Mouse (Mus musculus): ENCODE results near the gene Pprc1. TPM values are rescaled to one million over a fixed set of nuclear protein-coding genes. Genes with fewer than 3 reads are reported as not detected.

Gene Pprc1
- polyA plus RNA-seq, 1 experiment from 2014 or later, result 13.7 TPM

GRCm38 (mm10) chr19:46104187-46104557 is 59.5 kb downstream of the Pprc1 start:
- H3K27me3 ChIP-seq (ENCODE audit: control insufficient read depth, insufficient read depth, low read depth, low read length), result no peaks in the 10 kb centered on the region
- H3K36me3 ChIP-seq (ENCODE audit: control insufficient read depth, insufficient read depth), result no peaks in the 10 kb centered on the region
- 60% methylated on average over 2 of the region's 2 CpGs for WGBS (ENCODE audit: insufficient replicate concordance)
- no peaks in the 10 kb centered on the region for H3K9me3 ChIP-seq (replicated peaks; ENCODE audit: control insufficient read depth, low read length)
- no peak for ATAC-seq (ENCODE audit: low read depth)
- H3K4me3 ChIP-seq (ENCODE audit: low read depth, low read length), result no peak overlapping the region
- H3K4me2 ChIP-seq (ENCODE audit: low read depth, low read length), result no peak overlapping the region
- H3K9ac ChIP-seq (ENCODE audit: low read depth, low read length), result no peak overlapping the region
- H3K27ac ChIP-seq (ENCODE audit: low read length), result no peak overlapping the region
- H3K4me1 ChIP-seq (ENCODE audit: control insufficient read depth, low read depth, low read length), result no peaks in the 10 kb centered on the region

DNA sequence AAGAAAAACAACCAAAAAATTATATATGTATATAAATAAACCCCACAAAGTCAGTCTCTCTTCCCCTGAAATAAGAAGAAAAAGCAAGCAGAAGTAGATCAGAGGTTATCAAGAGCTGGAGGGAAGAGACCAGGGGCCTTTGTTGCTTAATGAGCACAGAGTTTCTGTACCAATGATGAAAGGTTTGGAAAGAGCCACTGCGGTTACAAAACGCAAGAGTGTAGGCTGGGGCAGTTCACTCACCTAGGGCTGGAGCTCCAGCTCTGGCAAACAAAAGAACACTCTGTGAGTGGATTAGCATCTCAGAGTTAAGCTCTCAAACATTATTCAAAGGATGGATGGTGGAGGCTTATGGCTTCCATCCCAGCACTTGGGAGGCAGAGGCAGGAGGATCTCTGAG is 65.5 kb downstream of the Pprc1 start:
- 48% methylated on average over 2 of the region's 2 CpGs for WGBS (ENCODE audit: insufficient replicate concordance)
- Histone ChIP-seq H3K27me3 (ENCODE audit: control insufficient read depth, insufficient read depth, low read depth, low read length) (no peaks in the 10 kb centered on the region), H3K9me3 (replicated peaks; ENCODE audit: control insufficient read depth, low read length) (no peaks in the 10 kb centered on the region), H3K4me3 (ENCODE audit: low read depth, low read length) (no peak overlapping the region), H3K4me1 (ENCODE audit: control insufficient read depth, low read depth, low read length) (no peaks in the 10 kb centered on the region), H3K4me2 (ENCODE audit: low read depth, low read length) (no peak overlapping the region), H3K27ac (ENCODE audit: low read length) (peak overlapping the region; percentile 15; the same call in 1 of the 2 replicates), H3K9ac (ENCODE audit: low read depth, low read length) (no peak overlapping the region), H3K36me3 (ENCODE audit: control insufficient read depth, insufficient read depth) (no peaks in the 10 kb centered on the region)
- no peak for ATAC-seq (ENCODE audit: low read depth)

DNA sequence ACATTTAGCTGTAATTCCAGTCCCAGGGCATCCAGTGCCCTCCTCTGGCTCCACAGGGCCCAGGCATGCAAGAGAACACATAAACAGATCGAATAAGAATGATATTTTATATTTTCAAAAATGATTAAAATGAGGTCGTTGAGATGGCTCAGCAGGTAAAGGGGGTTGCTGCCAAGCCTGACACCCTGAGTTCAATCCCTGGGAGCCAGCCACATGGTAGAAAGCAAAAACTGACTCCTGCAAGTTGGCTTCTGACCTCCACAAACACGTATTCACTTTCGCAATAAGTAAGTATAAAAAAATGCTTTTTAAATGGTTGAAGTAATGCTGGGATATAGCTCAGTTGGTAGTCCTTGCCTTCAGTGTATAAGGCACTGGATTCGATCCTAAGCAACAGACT is 66.1 kb downstream of the Pprc1 start:
- no peak overlapping the region for H3K4me3 ChIP-seq (ENCODE audit: low read depth, low read length)
- H3K36me3 ChIP-seq (ENCODE audit: control insufficient read depth, insufficient read depth), result no peaks in the 10 kb centered on the region
- peak overlapping the region; percentile 15; the same call in 1 of the 2 replicates for H3K27ac ChIP-seq (ENCODE audit: low read length)
- no peak for ATAC-seq (ENCODE audit: low read depth)
- no peaks in the 10 kb centered on the region for H3K9me3 ChIP-seq (replicated peaks; ENCODE audit: control insufficient read depth, low read length)
- H3K27me3 ChIP-seq (ENCODE audit: control insufficient read depth, insufficient read depth, low read depth, low read length), result no peaks in the 10 kb centered on the region
- 65% methylated on average over 5 of the region's 5 CpGs for WGBS (ENCODE audit: insufficient replicate concordance)
- H3K9ac ChIP-seq (ENCODE audit: low read depth, low read length), result no peak overlapping the region
- no peaks in the 10 kb centered on the region for H3K4me1 ChIP-seq (ENCODE audit: control insufficient read depth, low read depth, low read length)
- H3K4me2 ChIP-seq (ENCODE audit: low read depth, low read length), result no peak overlapping the region

DNA sequence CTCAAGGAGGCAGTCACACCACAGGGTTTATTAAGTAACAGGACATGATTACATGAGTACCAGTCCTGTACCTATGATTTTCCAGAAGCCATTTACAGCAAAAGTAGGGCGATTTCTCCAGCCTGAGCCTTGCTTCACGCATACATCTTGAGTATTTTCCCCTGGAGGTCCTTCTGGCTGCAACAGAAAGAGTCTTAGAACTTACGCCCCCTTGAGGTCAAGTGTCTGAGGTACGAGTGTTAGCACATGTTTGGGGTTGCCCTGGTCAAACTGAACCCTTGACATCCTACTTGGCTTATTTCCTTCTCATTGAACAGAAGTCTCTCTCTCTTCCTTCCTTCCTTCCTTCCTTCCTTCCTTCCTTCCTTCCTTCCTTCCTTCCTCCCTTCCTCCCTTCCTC is 69.9 kb downstream of the Pprc1 start:
- WGBS (ENCODE audit: insufficient replicate concordance), result 38% methylated on average over 4 of the region's 4 CpGs
- Histone ChIP-seq H3K27ac (ENCODE audit: low read length) (no peak overlapping the region), H3K9ac (ENCODE audit: low read depth, low read length) (no peak overlapping the region), H3K36me3 (ENCODE audit: control insufficient read depth, insufficient read depth) (no peaks in the 10 kb centered on the region), H3K9me3 (replicated peaks; ENCODE audit: control insufficient read depth, low read length) (no peaks in the 10 kb centered on the region), H3K27me3 (ENCODE audit: control insufficient read depth, insufficient read depth, low read depth, low read length) (no peaks in the 10 kb centered on the region), H3K4me2 (ENCODE audit: low read depth, low read length) (no peak overlapping the region), H3K4me3 (ENCODE audit: low read depth, low read length) (no peak overlapping the region), H3K4me1 (ENCODE audit: control insufficient read depth, low read depth, low read length) (no peaks in the 10 kb centered on the region; the same call in 1 of the 2 replicates)
- no peak for ATAC-seq (ENCODE audit: low read depth)

DNA sequence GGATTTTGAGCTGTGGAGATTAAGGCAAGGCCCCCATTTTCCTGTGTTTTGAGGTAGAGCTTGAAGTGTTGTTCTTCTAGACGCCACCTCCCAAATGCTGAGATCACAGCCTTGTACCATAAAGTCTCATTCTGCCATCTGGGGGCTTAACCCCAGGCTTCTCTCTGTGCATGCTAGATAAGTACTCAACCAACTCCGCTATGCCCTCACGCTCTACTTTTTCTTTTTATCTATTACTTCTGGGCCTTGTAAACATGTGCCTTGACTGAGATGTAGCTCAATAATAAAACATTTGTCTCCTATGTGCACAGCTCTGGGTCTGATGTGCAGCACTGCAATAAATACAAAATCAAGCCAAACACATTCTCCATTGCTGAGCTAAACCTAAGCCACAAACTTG is 74.8 kb downstream of the Pprc1 start:
- no peaks in the 10 kb centered on the region for H3K9me3 ChIP-seq (replicated peaks; ENCODE audit: control insufficient read depth, low read length)
- H3K27ac ChIP-seq (ENCODE audit: low read length), result no peak overlapping the region
- 31% methylated on average over 3 of the region's 3 CpGs for WGBS (ENCODE audit: insufficient replicate concordance)
- no peak overlapping the region for H3K4me3 ChIP-seq (ENCODE audit: low read depth, low read length)
- no peak overlapping the region for H3K4me2 ChIP-seq (ENCODE audit: low read depth, low read length)
- ATAC-seq (ENCODE audit: low read depth), result peak; percentile 72
- no peaks in the 10 kb centered on the region for H3K36me3 ChIP-seq (ENCODE audit: control insufficient read depth, insufficient read depth)
- H3K27me3 ChIP-seq (ENCODE audit: control insufficient read depth, insufficient read depth, low read depth, low read length), result no peaks in the 10 kb centered on the region
- H3K4me1 ChIP-seq (ENCODE audit: control insufficient read depth, low read depth, low read length), result no peaks in the 10 kb centered on the region; the same call in none of the 2 replicates
- H3K9ac ChIP-seq (ENCODE audit: low read depth, low read length), result no peak overlapping the region

GRCm38 (mm10) chr19:46120872-46121271 is 76.2 kb downstream of the Pprc1 start:
- Histone ChIP-seq H3K36me3 (ENCODE audit: control insufficient read depth, insufficient read depth) (no peaks in the 10 kb centered on the region), H3K27me3 (ENCODE audit: control insufficient read depth, insufficient read depth, low read depth, low read length) (no peaks in the 10 kb centered on the region), H3K9me3 (replicated peaks; ENCODE audit: control insufficient read depth, low read length) (no peaks in the 10 kb centered on the region), H3K27ac (ENCODE audit: low read length) (no peak overlapping the region), H3K4me2 (ENCODE audit: low read depth, low read length) (no peak overlapping the region), H3K4me3 (ENCODE audit: low read depth, low read length) (no peak overlapping the region), H3K4me1 (ENCODE audit: control insufficient read depth, low read depth, low read length) (no peaks in the 10 kb centered on the region; the same call in none of the 2 replicates), H3K9ac (ENCODE audit: low read depth, low read length) (no peak overlapping the region)
- 69% methylated on average over 6 of the region's 6 CpGs for WGBS (ENCODE audit: insufficient replicate concordance)
- no peak for ATAC-seq (ENCODE audit: low read depth)

Other genes with a start within 250 kb of the Pprc1 start
- gene Kcnip2, start 228.8 kb upstream of the Pprc1 start, polyA plus RNA-seq (2015; fragmentation: Nextera tagmentation; extraction: Ambion mirVana), result 2.2 TPM in 2 replicates
- gene Armh3, start 46.4 kb upstream of the Pprc1 start, polyA plus RNA-seq (2015; fragmentation: Nextera tagmentation; extraction: Ambion mirVana), result 4.0 and 4.7 TPM in 2 replicates
- gene Hps6, start 41.4 kb upstream of the Pprc1 start, polyA plus RNA-seq (2015; fragmentation: Nextera tagmentation; extraction: Ambion mirVana), result 2.4 and 2.8 TPM in 2 replicates
- gene Ldb1, start 328 bp downstream of the Pprc1 start, polyA plus RNA-seq (2015; fragmentation: Nextera tagmentation; extraction: Ambion mirVana), result 20.2 and 23.1 TPM in 2 replicates
- 38.5 and 41.9 TPM in 2 replicates for gene Nolc1, start 31.0 kb downstream of the Pprc1 start, polyA plus RNA-seq (2015; fragmentation: Nextera tagmentation; extraction: Ambion mirVana)
- gene Elovl3, start 87.0 kb downstream of the Pprc1 start, polyA plus RNA-seq (2015; fragmentation: Nextera tagmentation; extraction: Ambion mirVana), result 0.06 and 0.19 TPM in 2 replicates
- 0.14 TPM in 1 of 2 replicates, not detected in the other for gene Pitx3, start 103.4 kb downstream of the Pprc1 start, polyA plus RNA-seq (2015; fragmentation: Nextera tagmentation; extraction: Ambion mirVana)
- 14.8 and 15.3 TPM in 2 replicates for gene Gbf1, start 107.6 kb downstream of the Pprc1 start, polyA plus RNA-seq (2015; fragmentation: Nextera tagmentation; extraction: Ambion mirVana)

All from liver, embryonic 16.5 days (tissue).